Mouse (Mus musculus) CH12F3 (cell line): ENCODE measurements around the gene Kantr.
"Not testable (repeated sequence)": the region's sequence is repeated elsewhere in the genome, so short reads cannot be mapped to it uniquely, and the experiment has no call there.

ENCODE experiments used
- in situ Hi-C: fragments of 300-500 bp; cut with MboI; formaldehyde crosslinking; loops from 2 replicates; pipeline ENCODE4 v1.14.3; 2020; ENCODE audit warnings: low sequenced_read_pairs

The Kantr gene

DNA sequence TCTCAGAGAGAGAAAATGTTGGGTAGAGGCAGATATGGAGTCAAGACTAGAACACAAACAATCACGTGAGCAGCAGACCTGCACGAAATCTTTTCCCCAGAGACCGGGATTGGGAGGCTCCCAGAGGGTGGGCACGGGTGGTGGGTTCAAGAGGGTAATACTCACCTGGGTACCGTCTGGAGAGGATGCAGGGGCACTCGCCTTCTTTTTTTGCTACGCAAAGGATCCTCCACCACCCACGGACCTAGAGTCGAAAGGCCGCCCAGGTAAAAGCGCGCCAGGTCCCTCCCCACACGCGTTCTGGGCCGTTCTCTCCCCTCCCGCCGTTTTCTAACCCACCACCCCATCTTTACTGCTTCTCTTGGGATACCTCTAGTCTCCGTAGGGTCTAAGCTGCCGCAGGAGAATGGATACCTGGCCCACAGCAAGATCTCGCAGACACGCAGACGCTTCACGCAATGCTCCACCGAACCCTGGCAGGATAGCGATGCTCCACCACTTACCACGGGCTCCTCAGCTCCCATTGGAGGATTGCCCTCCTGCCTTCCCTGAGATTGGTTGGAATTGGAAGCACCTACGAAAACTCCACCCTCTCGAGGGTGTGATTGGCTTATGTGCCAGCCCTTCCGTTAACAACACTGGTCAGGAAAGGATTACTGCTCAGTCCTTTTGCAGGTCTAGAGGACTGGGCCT is at the start of gene Kantr:
Gene Kantr (minus strand): TSS at position 500 of the 693 bp plus-strand sequence.
- in situ Hi-C loops = no loop called here

DNA sequence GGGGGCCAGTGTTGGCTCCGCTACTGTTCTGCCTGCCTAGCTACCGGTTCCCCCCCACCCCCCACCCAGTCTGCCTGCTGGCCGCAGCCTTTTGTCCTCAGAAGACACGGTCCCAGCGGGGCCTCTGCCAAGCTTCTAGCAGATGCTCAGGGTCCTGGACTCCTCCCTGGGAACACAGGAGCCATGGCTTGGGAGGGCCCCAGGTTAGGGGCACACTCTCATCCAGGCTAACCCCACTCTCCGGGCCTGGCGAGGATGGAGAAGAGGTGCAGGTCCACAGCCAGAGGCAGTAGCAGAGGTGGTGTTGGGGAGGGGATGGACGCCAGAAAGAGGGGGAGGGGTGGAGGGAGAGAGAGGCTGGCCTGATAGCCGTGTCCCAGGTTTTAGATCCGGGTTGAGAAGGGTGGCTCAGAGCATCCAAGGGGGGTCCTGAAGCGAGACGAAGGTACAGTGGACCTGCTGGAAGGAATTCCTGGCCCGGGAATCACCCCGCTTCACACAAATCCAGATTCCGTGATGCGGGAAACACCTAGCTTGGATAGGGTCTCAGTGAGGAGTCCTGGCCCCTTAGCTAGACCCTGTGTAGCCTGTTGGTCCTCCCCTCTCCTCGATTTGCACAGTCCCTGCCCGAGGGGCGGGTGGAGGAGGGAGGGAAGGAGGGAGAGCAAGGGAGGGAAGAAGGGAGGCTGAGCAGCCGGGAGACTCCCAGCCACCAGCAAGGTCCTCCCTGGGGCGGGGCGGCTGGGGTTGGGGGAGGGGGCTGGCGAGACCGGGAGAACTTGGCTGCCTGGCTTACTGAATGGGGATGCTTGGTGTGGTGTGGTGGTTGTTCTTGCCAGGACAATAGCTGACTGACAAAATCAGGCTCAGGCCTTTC is 41.3 kb upstream of the Kantr start, which contains the start of gene Gpr173:
Gene Gpr173 (minus strand): TSS at position 308 of the 877 bp plus-strand sequence.
- in situ Hi-C loops = no loop called here

DNA sequence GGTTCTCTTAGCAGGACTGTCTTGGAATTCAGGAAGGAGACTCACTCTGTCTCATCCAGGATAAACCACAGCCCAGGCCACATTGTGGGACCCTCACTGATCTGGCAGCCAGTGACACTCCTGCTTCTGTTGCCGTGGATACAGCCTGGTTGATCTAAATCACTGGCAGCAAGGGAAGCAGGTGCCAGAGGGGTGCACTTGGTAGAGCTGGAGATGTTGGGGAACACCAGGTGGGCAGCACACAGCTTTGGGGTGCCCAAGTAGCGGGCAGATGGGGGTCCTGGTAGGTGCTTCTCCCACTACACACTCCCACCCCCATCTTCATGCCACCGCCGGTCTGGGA is 40.7 kb upstream of the Kantr start:
- in situ Hi-C loops = no loop called here

- in situ Hi-C loops = no loop called here
These were observed 39.1 kb upstream of the Kantr start for GRCm38 (mm10) chrX:152366418-152366817.

- in situ Hi-C loops = no loop called here
These were observed 25.4 kb upstream of the Kantr start for GRCm38 (mm10) chrX:152352553-152353153.

DNA sequence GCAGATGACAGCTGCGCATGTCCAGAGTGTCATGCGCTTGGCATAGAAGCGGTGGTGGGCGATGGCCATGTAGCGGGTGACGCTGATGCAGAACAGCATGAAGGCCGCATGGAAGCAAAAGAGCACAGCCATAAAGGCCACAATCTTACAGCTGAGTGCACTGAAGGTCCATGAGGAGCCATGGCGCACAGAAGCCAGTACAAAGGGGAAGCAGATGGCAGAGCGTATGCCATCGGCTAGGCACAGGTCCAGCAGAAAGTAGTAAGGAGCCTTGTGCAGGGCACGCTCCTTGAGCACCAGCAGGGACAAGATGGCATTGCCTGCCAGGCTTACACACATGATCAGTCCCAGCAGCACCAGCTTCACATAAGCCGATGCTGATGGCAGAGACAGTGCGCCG is 19.7 kb upstream of the Kantr start:
- in situ Hi-C loops = no loop called here

DNA sequence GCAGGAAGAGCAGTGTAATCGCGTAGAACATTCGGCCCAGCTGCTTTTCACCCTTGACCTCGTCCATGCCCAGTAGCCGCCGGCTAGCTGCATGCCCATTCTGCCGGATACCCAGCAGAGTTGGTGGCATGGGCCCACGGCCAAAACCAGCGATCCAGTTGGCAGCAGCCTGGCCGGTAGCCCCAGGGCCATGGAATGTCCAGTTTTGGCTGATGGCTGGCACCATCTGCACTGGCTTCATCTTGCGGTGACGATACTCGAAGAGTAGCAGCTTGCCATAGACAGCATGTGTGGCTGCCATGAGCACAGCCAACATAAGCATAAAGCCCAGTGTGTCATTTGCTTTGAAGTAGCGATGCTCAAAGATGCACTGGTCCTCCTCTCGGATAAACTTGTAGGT is 19.3 kb upstream of the Kantr start:
- in situ Hi-C loops = no loop called here

GRCm38 (mm10) chrX:152342903-152343302 is 15.6 kb upstream of the Kantr start:
- in situ Hi-C loops = no loop called here

- in situ Hi-C loops = no loop called here
These were observed 15.1 kb upstream of the Kantr start, which contains the start of gene Tspyl2 for GRCm38 (mm10) chrX:152342358-152342901. Tspyl2 (minus strand) TSS chrX:152342425.

DNA sequence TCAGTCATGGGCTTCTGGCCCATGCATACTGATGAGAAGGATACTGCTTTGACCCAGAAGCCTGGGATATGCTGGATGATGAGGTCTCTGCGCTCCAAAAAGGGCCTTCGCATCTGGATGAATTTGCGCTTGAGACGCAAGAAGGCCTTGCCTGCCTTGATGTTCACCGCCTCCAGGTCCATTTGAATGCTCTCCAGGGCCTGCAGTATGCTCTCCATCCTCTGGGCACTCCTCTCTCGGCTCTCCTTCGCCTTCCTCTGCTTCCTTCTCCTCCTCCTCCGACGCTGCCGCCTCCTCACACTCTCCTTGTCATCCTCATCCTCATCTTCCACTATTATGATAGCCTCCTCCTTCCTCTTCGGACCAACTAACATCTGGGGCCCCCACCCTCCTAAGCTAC is 14.2 kb upstream of the Kantr start:
- in situ Hi-C loops = no loop called here

GRCm38 (mm10) chrX:152336546-152337332 is 9.4 kb upstream of the Kantr start:
- in situ Hi-C loops = no loop called here

GRCm38 (mm10) chrX:152336123-152336522 is 8.8 kb upstream of the Kantr start:
- in situ Hi-C loops = not testable (repeated sequence)

- in situ Hi-C loops = not testable (repeated sequence)
These were observed 2.1 kb upstream of the Kantr start for GRCm38 (mm10) chrX:152329400-152329799.

DNA sequence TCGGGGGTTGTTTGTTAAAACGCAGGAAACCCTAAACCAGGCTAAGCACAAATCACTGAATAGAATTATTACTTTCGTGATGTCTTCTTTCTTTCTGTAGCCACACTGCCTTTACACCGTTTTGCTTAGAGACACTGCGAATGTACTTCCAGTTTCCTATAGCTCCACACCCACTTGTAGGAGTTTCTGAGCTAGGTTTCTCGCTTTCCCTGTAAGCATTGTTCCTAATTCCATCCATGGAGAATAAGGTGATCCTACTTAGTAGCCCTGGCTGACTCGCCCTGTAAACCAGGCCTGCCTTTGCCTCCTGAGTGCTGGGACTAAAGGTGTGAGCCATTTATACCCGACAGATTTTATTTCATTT is 376 bp upstream of the Kantr start:
- in situ Hi-C loops = no loop called here

GRCm38 (mm10) chrX:152323584-152323983 is 3.7 kb downstream of the Kantr start:
- in situ Hi-C loops = no loop called here

- in situ Hi-C loops = no loop called here
These were observed 4.5 kb downstream of the Kantr start for GRCm38 (mm10) chrX:152322776-152323175.

DNA sequence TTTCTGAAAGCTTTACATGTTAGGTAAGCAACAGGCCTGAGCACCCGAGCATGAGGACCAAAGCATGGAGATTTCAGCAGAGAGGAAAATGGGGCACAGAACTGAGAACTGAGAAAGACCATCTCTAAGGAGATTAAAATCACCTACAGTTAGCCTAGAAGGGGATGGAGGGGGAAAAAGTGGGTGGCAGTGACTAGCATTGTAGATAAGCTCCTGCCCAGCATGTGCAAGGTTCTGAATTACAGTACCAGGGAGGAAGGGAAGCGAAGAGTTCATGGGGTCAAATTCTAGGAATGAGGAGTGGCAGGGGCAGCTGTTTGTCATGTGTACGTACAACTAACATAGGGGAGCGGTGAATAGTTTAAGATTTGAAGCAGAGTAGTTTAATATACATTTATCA is 6.8 kb downstream of the Kantr start:
- in situ Hi-C loops = no loop called here

DNA sequence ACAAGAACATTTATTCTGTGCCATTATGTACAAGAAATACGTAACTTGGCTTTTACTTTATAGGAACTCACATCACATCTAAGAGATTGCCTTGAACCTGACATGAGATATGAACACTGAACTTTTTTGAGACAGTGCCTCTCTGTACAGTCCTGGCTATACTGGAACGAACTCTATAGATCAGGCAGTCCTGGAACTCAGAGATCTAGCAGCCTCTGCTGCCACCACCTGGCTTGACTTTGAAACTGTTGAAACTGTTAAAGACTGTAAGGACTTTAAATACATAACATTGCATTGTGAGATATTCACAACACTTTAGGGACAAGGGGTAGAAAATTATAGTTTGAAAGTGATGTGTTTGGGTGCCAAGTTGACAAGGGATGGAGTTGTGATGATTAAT is 19.4 kb downstream of the Kantr start:
- in situ Hi-C loops = no loop called here

DNA sequence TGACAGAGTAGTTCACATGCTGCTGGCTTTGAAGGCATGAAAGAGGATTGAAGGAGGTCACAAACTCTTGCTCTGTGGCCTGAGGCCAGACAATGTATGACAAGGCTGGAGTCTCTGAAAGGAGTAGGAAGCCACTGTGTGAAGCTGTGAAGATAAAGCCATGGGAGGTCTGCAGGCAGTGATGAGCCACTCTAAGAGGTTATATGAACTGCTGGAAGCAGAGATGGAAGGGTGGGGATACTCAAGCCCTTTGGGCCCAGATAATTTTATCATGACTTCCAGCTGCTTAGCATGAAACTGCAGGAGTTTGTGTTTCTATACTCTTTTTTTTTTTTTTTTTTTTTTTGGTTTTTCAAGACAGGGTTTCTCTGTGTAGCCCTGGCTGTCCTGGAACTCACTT is 19.9 kb downstream of the Kantr start:
- in situ Hi-C loops = no loop called here

DNA sequence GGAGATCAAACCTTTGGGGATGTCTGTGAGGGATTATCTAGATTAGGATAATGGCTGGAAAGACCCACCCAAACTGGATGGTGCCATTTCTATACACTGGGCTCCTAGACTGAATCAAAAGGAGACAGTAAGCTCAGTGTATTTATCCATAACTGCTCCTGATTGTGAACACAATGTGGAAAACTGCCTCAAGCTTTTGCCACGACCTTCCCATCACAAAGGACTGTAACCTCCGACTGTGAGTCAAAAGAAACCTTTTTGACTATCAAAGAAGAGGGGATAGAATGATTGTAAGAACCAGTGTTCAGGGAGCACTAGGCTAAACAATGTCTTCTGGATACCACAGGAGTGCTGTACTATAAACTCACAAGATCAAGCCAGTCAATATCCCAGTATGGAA is 21.1 kb downstream of the Kantr start:
- in situ Hi-C loops = no loop called here

- in situ Hi-C loops = not testable (repeated sequence)
These were observed 40.3 kb downstream of the Kantr start for GRCm38 (mm10) chrX:152287026-152287425.
